Mouse (Mus musculus) lung, adult 10 weeks (tissue): ENCODE data around the gene Odf3l2. TPM values are rescaled to one million over a fixed set of nuclear protein-coding genes. Genes with fewer than 3 reads are reported as not detected.

Source experiments
- polyA plus RNA-seq: library from polyadenylated mRNA; stranded (reverse); fragments of 350-450 nt; fragmentation: Illumina TruSeq; extraction: RNeasy Lipid Tissue Mini Kit (QIAGEN cat#74804); gene quantifications from one replicate; pipeline ENCODE4 v1.2.3, GENCODE M21; 2014; ENCODE audit warnings: low read depth, low replicate concordance; ENCODE audit not compliant: insufficient read depth

The Odf3l2 gene
- polyA plus RNA-seq = not detected

GRCm38 (mm10) chr10:79645711-79646110 lies at the start of gene Odf3l2:
Gene Odf3l2, minus strand, starts transcription at chr10:79645738.

GRCm38 (mm10) chr10:79688720-79689119 lies 43.2 kb upstream of the Odf3l2 start, which contains the start of gene Gzmm:
Gene Gzmm, plus strand, starts transcription at chr10:79689020.

GRCm38 (mm10) chr10:79681591-79682245 lies 36.2 kb upstream of the Odf3l2 start, which contains the start of gene Cdc34:
Gene Cdc34, plus strand, starts transcription at chr10:79682195.

GRCm38 (mm10) chr10:79668771-79669575 lies 23.4 kb upstream of the Odf3l2 start, which contains the start of gene Tpgs1:
Gene Tpgs1, plus strand, starts transcription at chr10:79669369.

GRCm38 (mm10) chr10:79664131-79664665 lies 18.7 kb upstream of the Odf3l2 start, which contains the start of gene Madcam1:
Gene Madcam1, plus strand, starts transcription at chr10:79664559.

GRCm38 (mm10) chr10:79637128-79638110 lies 8.1 kb downstream of the Odf3l2 start, which contains the start of gene Shc2:
Gene Shc2, minus strand, starts transcription at chr10:79637918.

GRCm38 (mm10) chr10:79613578-79614304 lies 31.8 kb downstream of the Odf3l2 start, which contains the start of gene C2cd4c:
Gene C2cd4c, minus strand, starts transcription at chr10:79614025.

Other genes starting within 250 kb of the Odf3l2 start
- not detected for gene Vmn2r83, start 177.0 kb downstream of the Odf3l2 start, polyA plus RNA-seq
- 17.7 TPM for gene Plpp2, start 111.9 kb downstream of the Odf3l2 start, polyA plus RNA-seq
- gene Mier2, start 90.5 kb downstream of the Odf3l2 start, polyA plus RNA-seq = 9.8 TPM
- gene Theg, start 58.4 kb downstream of the Odf3l2 start, polyA plus RNA-seq = not detected
- gene C2cd4c, start 31.7 kb downstream of the Odf3l2 start, polyA plus RNA-seq = not detected
- gene Shc2, start 7.8 kb downstream of the Odf3l2 start, polyA plus RNA-seq = 1.1 TPM
- gene Madcam1, start 18.8 kb upstream of the Odf3l2 start, polyA plus RNA-seq = not detected
- gene Tpgs1, start 23.6 kb upstream of the Odf3l2 start, polyA plus RNA-seq = 27.9 TPM
- gene Cdc34, start 36.5 kb upstream of the Odf3l2 start, polyA plus RNA-seq = 73.4 TPM
- gene Gzmm, start 43.3 kb upstream of the Odf3l2 start, polyA plus RNA-seq = 1.4 TPM
- gene Bsg, start 58.8 kb upstream of the Odf3l2 start, polyA plus RNA-seq = 666 TPM
- gene Hcn2, start 70.9 kb upstream of the Odf3l2 start, polyA plus RNA-seq = 0.48 TPM
- 19.4 TPM for gene Polrmt, start 100.8 kb upstream of the Odf3l2 start, polyA plus RNA-seq
- gene Fgf22, start 109.3 kb upstream of the Odf3l2 start, polyA plus RNA-seq = not detected
- gene Rnf126, start 121.2 kb upstream of the Odf3l2 start, polyA plus RNA-seq = 25.3 TPM
- 20.4 TPM for gene Fstl3, start 131.5 kb upstream of the Odf3l2 start, polyA plus RNA-seq
- gene Prss57, start 145.2 kb upstream of the Odf3l2 start, polyA plus RNA-seq = 0.08 TPM
- gene Palm, start 147.8 kb upstream of the Odf3l2 start, polyA plus RNA-seq = 18.7 TPM
- 3.5 TPM for gene Misp, start 175.3 kb upstream of the Odf3l2 start, polyA plus RNA-seq
- gene Ptbp1, start 208.7 kb upstream of the Odf3l2 start, polyA plus RNA-seq = 81.3 TPM
- gene Prtn3, start 228.7 kb upstream of the Odf3l2 start, polyA plus RNA-seq = 2.2 TPM
- 3.4 TPM for gene Plppr3, start 228.9 kb upstream of the Odf3l2 start, polyA plus RNA-seq
- gene Elane, start 240.5 kb upstream of the Odf3l2 start, polyA plus RNA-seq = not detected
- gene Cfd, start 245.1 kb upstream of the Odf3l2 start, polyA plus RNA-seq = 873 TPM